Mouse (Mus musculus) kidney, postnatal 14 days (tissue): ENCODE measurements around the gene 4930404N11Rik.
A peak's percentile ranks its signal among the peaks of the same experiment; 100 is the strongest.

Experiments
- DNase-seq: peaks from one replicate; pipeline ENCODE4 v3.0.0; 2022; ENCODE audit warnings: mixed read lengths

4930404N11Rik gene

DNA sequence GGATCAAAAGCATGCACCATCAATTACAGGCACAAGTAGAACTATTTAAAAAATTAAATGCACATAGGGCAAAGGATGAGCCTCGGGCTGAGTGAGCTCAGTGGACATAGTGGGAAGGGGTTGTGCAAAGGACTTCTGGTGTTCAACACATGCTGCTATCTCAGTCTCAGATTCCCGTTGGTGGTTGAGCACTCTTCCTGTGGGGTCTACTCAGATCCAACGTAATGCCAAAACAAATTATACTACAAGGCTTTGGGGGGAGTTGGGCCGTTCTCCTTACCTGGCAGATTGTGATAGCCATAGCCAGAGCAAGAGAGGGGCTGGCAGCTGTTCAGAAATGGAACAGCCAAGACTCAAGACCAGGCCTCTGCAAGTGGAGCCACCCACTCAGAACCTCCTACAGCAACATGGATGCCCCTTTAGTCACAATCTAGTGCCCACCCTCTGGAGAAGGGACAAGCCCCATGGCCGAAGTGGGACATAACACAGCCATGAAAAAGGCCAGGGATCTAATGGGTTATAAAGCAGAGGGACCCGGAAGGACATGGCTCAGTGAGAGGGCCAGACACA is 14.3 kb upstream of the 4930404N11Rik start:
- DNase-seq: no peak

DNA sequence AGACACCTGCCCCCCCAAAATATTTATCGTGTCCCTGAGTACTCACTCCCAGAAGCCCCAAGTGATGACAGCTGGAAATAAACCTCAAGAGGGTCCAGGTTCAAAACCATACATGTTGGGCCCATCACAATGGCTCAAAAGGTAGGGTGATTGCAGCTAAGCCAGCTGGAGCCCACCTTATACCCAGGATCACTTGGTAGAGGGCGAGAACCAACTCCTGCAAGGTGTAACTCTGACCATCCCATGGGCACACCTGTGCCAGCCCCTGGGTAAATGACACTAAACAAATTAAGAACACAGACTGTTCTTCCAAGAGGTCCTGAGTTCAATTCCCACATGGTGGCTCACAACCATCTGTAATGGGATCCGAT is 13.6 kb upstream of the 4930404N11Rik start:
- DNase-seq: no peak

DNA sequence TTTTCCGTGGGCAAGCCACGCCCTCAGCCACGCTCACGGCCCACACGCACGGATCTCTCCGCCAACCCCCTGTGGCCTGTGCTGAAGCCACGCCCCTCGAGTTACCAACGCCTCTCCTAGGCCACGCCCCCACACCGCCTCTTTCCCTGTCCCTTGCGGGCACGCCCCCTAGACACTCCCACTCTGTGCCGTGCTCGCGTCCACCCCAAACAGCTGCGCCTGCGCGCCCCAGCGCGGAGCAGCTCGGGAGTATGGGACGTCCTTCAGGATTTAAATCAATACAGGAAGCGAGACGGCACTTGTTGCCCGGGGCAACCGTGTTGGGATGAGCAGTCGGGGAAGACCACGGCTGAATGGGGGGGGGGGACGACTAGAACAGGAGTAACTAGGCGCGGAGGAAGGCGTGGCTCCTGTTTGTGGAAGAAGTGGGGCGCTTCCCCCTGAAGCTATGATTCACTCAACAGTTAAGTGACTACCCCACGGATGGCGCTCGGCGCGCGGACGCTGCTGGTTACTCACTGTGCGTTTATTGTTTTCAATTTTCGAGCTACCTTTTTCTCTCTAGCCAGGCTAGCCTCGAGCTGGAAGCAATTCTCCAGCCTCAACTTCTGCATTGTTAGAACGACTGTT is 13.1 kb upstream of the 4930404N11Rik start:
- peak; percentile 100 for DNase-seq

DNA sequence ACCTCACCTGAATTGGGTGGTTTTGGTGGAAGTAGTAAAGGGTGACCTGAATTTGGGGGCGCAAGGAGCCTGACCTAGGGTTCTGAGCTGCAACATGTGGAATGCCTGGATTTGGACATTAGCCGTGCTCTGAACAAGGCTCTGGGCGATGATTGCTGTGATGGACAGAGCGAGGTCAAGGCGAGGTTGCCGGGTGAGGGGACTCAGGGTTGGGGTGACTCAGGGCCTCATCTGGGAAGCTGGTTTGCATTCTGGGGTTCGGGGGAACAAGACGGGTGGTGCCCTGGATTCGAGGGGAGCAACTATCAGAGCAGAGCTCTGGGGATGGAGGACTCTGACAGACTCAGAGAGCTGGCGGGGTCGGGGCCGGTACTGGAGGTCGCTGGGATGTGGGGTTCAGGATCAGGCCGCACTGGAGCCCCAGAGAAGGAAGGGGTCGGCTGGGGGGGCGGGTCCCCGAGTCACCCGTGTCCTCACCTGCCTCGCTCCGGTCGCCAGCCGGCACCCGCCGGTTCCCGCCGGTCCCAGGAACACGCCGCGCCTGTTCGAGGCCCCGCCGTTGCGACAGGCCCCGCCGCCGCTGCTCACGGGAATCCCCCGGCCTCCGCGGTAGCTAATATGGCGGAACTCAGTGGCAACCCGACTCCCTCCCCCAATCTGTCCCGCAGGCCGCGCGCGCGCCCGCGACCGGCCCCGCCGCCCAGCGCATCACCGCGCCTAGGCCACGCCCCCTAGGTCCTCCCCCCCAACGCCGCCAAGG is 12.4 kb upstream of the 4930404N11Rik start, which contains the start of gene Fzr1:
Gene Fzr1 (minus strand): TSS at position 724 of the 760 bp plus-strand sequence.
- DNase-seq: no peak

DNA sequence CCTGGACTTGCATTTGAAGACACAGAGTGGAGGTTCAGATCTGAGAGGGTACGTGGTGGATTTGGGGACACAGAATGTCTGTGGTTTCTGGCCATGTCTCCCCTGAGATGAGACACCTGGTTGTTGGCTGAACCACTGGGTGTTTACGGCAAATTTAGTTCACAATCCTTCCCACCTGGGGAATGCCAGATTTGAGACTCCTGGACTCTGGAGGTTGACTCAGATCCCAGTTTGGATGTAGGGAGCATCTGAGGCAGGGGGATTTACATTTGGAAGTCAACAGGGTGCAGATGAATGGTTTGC is 11.7 kb upstream of the 4930404N11Rik start:
- no peak for DNase-seq

DNA sequence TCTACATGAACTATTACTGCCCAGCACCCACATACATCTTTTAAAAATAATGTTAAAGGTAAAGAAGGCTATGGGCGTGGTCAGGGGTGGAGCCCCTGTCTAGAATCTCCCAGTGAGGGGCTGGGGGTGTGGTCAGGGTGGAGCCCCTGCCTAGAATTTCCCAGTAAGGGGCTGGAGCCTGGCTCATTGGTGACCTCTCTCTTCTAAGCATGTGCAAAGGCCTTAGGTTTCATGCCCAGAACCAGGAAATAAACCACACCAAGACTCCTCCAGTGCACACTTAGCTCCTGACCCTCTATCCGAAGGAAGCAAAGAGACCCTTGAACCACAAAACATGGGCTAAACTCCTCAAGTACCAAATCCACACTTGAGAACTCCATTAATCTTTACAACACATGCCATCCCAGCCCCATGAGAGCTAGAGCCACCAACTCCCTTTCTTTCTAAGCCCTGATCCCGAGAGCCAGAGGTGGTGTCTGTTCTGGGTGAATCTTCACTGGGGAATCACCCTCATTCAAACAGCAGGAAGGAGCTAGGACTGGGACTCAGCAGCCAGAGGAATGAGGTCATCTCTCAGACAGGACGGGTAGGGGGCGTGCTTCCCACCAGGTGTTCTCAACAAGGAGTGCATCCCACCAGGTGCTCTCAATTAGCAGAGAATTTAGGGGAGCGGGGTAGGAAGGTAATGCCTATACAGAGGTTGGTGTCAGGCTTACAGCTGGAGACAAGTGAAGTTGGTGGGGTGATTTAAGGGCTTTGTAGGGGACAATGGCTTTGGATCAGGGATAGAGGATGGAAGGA is 11.1 kb upstream of the 4930404N11Rik start:
- DNase-seq: no peak

DNA sequence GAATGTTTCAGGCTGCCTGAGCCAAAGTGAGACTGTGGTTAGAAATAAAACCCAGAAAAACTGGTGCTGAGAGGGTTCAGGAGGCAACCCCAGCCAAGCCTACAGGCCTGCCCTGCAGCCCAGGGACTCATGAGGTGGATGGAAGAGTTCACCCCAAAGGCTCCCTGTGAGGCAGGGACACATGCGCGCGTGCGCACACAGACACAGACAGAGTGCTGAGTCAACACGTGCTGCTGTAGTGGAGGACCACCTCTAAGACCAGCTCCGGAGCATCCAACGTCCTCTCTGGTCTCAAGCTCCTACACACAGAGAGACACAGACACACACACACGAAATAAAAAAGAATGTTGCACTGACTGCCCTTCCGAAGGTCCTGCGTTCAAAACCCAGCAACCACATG is 9.7 kb upstream of the 4930404N11Rik start:
- no peak for DNase-seq

DNA sequence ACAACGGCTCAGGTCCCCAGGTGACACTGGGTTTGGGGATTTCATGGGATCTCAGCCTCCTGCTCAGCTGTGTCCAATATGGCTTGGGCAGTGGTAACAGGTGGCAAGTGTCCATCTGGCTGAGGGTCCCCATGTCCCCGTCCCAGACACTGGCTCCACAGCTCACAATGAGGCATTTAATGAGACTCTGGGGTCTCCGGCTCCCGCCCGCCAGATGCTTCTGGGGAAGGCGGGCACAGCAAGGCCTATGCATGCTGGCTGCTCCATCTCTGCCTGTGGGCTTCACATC is 1.5 kb upstream of the 4930404N11Rik start:
- no peak for DNase-seq

DNA sequence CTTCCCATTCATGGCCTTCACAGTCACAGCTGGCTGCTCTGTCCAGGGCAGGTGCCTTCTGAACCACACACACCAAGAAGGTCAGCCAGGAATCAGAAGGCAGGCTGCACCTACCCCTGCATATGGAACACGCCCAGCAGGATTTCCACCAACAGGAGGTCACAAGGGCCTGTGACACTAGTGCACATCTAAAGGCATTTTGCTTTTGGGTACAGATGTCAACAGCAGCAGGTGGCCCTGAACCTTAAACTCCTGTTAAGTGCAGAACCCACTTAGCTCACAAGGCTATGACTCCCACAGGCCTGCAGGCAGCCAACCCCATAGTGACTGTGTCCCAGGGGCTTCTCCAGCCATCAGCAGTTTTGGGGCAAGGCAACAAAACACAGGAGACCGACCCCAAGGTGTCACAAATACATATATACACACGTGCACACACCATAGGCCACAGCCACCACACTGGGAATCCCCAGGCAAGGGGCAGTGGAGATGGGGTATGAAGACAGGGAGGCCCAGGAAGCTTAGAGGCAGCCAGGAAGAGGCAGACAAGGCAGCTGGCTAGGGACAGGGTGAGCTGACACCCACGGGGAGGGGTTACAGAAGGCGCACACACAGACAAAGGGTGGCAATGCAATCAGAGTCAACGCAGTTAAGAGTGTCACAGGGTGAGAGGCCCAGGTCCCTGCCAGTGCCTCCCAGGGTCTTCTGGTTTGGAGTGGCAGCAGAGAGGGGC is 1.0 kb upstream of the 4930404N11Rik start:
- DNase-seq: no peak

DNA sequence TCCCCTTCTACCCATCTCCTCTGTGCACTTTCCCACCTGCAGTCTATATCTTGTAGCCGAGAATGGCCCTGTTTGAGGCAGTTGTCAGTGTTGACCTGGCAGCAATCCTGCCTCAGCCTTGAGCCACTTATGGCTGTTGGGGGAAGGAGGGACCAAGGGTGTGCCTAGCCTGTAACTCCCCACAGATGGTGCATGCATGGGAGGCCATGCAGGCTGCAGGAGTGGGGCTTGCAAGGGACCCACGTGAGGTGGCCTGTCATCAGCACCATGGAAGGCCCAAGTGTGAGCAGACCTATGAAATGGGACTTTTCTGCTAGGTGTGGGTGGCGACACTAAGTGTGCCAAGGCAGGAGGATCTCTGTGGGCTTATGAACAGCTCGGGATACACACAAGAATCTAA is 543 bp downstream of the 4930404N11Rik start:
- no peak for DNase-seq

DNA sequence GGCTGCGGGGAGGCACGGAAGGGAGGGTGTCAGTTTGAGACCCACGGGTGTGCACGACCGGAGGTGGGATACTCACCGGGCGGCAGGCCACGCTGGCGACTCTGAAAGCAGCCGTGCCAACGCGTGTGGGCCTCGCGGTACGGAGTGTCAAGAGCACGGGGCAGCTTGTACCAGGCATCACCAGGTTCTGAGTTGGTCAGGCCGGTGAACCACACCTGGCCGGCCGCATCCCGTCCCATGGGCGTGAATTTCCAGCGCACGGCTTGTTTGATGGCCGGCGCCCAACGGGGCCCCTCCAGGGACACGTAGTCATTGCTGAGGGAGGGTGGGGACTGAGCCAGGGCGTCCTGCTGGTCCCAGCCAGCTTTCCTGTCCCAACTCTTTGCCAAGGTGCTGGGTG is 950 bp downstream of the 4930404N11Rik start:
- no peak for DNase-seq

DNA sequence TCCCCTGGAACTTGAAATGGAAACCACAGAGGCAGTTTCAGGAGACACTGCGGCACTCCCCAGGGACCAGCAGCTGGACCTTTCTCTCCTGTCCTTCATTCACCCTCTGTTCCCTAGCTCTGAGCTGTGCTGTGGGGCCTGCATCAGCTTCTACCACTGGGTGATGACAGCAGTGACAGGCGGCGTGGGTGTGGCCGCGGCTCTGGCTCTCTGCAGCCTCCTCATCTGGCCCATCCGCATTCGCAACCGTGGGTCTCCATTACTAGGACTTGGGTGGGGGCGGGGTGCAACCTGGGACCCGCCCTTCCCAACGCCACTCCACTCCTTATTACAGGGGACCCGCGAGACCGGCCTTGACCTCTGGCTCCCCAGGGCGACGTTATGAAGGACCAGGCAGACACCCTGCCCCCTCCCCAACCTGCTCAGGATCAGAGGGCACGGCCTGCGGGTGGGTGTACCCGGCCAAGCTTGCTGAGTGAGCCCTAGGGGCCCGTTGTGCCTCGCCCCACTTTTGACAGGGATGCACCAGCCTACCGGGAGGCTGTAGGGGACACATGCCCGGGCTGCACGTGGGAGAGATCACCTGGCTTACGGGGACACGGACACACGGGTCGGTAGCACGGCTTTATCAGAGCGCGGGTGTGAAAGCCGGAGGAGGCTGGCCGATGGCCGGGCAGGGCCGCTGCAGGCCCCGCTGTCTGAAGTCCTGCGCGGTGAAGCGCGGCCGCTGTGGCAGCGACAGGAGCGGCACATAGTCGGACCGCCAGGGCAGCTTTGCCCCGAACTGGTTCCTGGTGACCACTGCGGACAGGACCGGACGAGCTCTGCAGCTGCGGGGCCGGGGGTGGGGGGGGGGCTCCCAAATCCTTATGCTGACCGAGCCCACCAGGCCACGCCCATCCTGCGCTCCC is 1.9 kb downstream of the 4930404N11Rik start:
- peak; percentile 70 for DNase-seq

DNA sequence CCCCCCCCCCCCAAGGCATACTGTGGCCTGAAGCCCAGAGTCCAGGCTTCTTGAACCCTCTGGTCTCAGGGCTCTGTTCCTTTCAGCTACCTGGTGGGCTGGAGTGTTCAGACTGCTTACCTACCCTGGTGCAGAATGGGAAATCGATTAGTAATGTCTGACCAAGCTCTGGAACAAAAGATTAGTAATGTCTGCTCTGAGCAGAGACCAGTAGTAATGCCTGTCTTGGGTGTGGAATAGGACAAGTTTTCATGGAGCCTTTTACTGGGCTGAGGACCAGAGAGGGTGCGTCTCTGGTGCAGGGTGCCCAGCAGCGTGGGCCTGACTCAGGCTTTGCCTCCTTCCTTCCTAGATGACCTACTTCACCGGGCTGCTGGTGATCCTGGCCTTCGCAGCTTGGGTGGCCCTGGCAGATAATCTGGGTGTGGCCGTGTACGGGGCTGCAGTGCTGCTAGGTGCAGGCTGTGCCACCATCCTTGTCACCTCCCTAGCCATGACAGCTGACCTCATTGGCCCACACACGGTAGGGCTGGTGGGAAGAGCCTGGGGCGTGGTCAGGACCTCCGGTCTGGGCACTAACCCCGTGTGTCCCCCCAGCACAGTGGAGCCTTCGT is 3.2 kb downstream of the 4930404N11Rik start:
- no peak for DNase-seq

DNA sequence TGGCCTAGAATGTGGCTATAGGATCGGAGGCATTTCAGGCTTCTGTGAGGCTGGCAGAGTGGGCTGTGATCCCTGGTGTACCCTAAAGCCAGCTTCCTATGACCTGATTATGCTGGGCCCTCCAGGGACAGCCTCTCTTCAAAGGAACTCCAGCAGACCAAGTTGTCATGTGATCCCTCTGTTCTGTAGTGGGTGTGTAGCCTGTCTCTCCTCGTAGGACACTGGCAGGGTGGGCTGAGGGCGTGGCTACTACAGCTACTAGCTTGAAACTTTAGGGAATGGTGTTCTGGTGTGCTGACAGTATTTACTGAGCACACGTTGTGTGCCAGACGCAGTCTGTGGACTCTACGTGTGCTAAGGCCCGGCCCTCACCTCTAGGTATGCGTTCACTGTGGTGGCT is 4.9 kb downstream of the 4930404N11Rik start:
- no peak for DNase-seq

DNA sequence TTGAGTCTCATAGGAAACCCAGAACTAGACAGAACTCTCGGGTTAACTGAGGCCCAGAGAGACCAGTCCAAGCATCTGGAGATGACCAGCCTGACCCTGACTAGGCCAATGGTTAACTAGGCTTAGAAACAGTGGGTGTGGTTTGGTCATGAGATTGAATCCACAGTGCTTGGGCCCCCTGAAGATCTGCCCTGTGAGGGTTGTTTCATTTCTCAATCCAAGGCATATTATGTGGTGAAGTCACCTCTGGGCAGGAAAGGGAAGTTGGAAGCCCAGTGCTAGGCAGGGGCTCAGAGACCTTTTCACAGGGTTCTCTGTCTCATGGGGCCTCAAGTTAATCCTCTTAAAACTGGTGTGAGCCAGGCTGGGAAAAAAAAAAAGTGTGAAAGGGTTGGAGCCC is 6.8 kb downstream of the 4930404N11Rik start:
- peak; percentile 66 for DNase-seq

DNA sequence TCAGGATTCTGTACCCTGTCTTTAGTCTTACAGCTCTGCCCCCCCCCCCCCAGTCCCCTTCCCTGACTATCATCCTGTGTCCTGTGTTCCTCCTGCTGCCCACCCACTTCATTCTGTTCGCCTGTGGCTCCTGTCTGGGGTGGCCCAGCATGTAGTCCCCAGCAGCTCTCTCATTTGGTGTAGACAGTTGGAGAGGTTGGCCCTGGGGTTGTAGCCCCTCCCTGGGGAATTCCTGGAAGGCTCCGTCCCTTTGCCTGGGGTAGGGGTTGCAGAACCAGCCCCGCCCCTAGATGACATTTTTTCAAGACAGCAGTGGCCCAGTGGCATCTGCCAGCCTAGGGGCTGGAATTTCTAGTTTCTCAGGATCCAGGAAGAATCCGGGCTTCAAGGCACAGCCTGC is 7.4 kb downstream of the 4930404N11Rik start:
- no peak for DNase-seq

DNA sequence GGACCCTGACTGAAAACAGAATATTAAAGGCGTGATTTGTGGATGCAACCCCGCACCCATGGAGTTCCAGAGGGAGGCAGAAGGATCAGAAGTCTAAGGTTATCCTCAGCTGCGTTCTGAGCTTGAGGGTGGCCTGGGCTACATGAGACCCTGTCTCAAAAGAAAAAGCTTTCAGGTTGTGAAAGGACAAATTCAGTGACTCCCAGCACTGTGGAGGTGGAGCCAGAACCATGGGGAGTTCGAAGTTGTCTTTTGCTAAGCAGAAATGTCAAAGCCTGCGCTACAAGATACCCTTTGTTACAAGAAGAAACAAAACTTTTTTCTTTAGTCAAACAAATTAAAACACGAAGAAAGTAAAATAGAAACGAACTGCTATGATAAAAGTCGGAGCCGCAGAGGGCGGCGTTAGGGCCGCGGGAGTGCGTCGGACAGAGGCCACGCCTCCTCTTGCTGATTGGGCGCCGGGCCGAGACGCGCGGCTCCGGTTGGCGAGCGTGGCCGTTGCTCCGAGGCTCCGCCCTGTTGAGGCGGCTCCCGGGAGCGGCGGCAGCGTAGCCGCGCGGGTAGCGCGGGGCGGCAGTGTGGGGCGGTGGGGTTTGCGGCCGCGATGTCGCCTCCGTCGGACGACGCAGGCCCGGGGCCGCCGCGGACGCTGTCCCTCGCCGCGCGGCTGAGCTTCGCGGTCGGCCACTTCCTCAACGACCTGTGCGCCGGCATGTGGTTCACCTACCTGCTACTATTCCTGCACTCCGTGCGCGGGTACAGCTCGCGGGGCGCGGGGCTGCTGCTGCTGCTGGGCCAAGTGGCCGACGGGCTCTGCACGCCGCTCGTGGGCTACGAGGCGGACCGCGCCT is 8.4 kb downstream of the 4930404N11Rik start, which contains the start of gene Mfsd12:
Gene Mfsd12 (plus strand): TSS at position 501 of the 854 bp plus-strand sequence.
- peak; percentile 95 for DNase-seq

DNA sequence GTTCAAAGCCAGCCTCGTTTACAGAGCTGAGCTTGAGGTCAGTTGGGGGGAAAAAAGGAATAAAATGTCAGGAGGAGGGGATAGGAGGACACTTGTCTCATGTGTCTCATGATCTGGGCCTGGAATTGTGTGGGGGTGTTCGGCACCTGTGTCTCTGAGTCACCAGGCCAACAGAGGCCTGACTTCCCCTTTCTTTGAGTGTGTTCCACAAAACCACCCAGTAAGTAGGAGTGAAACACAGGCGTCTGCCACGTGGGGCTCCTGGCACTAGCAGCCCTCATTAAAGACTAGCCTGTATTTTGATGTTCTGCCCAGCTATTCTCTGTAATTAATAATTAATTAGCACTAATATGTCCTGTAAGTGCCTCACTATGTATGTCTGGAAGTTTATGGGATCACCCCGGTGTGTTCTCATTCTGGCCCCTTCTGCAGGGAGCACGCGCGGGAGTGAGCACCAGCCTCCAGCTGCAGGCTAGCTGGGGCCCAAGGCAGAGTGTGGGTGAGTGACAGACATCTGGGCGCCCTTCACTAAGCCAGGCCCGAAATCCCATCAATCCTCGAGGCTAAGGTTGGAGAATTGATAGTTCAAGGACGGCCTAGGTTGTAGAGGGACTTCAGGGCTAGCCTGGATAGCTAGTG is 9.1 kb downstream of the 4930404N11Rik start:
- no peak for DNase-seq

DNA sequence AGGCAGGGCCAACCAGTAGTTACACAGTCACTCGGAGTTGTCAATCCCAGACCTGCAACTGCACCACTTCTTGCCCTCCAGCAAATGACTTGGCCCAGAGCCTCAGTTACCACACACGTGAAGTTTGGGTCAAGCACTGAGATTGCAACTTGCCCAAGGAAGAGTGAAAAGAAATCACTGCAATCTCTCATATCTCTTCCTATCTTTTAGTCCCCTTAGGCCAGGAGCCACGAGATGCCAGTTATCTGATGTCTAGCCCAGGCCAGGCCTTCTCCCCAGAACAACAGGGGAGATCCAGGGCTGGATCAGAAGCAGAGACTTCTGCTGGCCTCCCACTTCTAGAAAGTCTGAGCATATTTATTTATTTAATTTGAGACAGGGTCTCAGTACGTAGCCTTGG is 10.1 kb downstream of the 4930404N11Rik start:
- no peak for DNase-seq
